Mouse (Mus musculus): Measurements from ENCODE around the gene Ubp1. TPM values are rescaled to one million over a fixed set of nuclear protein-coding genes. Genes with fewer than 3 reads are reported as not detected.

The Ubp1 gene
- total and polyA plus RNA-seq, 3 experiments = 42.0 to 73.4 (median 51.1) TPM

DNA sequence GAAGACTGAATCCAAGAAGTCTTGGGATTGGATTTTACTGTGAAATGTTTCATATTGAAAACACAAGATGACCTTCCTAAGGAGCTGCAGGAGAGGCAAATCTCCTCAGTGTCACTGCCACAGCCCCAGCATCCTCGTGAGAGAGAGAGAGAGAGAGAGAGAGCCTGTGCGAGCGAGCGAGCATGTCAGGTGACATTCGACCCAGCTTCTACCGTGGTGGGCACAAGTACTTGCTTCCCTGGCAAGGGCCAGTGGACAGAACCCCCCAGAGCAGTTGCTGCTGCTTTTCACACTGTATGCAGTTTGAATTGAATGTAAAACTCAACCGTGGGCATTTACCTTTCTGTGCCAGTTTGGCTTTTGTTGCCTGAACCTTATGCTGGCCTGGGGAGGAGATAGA is 44.7 kb downstream of the Ubp1 start:
- in situ Hi-C loops (cut with MboI; ENCODE audit: low pct_ligation_motif_present, low pct_unique_long_range_greater_than_20kb, low sequenced_read_pairs) = no loop called here
- H3K9ac ChIP-seq (ENCODE audit: insufficient read depth, low read depth) = no peak overlapping the region
- dilution Hi-C loops (cut with MboI; ENCODE audit: extremely low pct_ligation_motif_present, extremely low pct_unique_long_range_greater_than_20kb, low sequenced_read_pairs) = no loop called here
- H3K27me3 ChIP-seq (replicated peaks) = no peaks in the 10 kb centered on the region
- H3K4me3 ChIP-seq (replicated peaks in 1 of 3; ENCODE audit: low read depth in 2 of 3, low read length in 2 of 3, poor library complexity in 1 of 3) = no peak overlapping the region
- no peak for TF ChIP-seq SMC3 (IDR thresholded peaks at IDR 0.05; ENCODE audit: low read depth, low read length)
- TF ChIP-seq UBTF (IDR thresholded peaks at IDR 0.05; ENCODE audit: low read depth, low read length) = no peak
- no peak for TF ChIP-seq ZMIZ1 (IDR thresholded peaks at IDR 0.05; ENCODE audit: low read depth, low read length)
- TF ChIP-seq TBP (conservative IDR thresholded peaks at IDR 0.05; ENCODE audit: low read depth, low read length) = no peak
- TF ChIP-seq POLR2AphosphoS2 (IDR thresholded peaks at IDR 0.05; ENCODE audit: low read depth, low read length) = no peak
- no peak for TF ChIP-seq MAX (IDR thresholded peaks at IDR 0.05; ENCODE audit: low read length)
- TF ChIP-seq NELFE (IDR thresholded peaks at IDR 0.05; ENCODE audit: low read depth, low read length) = no peak
- TF ChIP-seq MYC (IDR thresholded peaks at IDR 0.05; ENCODE audit: low read depth, low read length) = no peak
- TF ChIP-seq RAD21 (IDR thresholded peaks at IDR 0.05; ENCODE audit: low read depth, low read length) = no peak
- no peak for TF ChIP-seq ELF1 (IDR thresholded peaks at IDR 0.05; ENCODE audit: low read depth, low read length)
- TF ChIP-seq USF2 (conservative IDR thresholded peaks at IDR 0.05; ENCODE audit: low read depth, low read length) = no peak
- TF ChIP-seq ZNF384 (IDR thresholded peaks at IDR 0.05; ENCODE audit: low read depth, low read length) = no peak
- no peak for TF ChIP-seq PAX5 (IDR thresholded peaks at IDR 0.05; ENCODE audit: low read length)
- no peak for TF ChIP-seq ZC3H11A (IDR thresholded peaks at IDR 0.05; ENCODE audit: low read depth, low read length)
- no peak for TF ChIP-seq USF1 (IDR thresholded peaks at IDR 0.05; ENCODE audit: low read depth, low read length)
- H3K9me3 ChIP-seq (replicated peaks; ENCODE audit: low read length) = no peaks in the 10 kb centered on the region
- no peak overlapping the region for H3K27ac ChIP-seq (ENCODE audit: insufficient read depth, low read depth)
- H3K79me2 ChIP-seq (replicated peaks; ENCODE audit: control insufficient read depth, extremely low read depth, insufficient read depth, poor library complexity, severe bottlenecking) = no peaks in the 10 kb centered on the region
- DNase-seq (ENCODE audit: extremely low read depth) = no peak
- H3K36me3 ChIP-seq (replicated peaks in 1 of 2; ENCODE audit: control insufficient read depth in 1 of 2, insufficient read depth in 1 of 2, low read length in 1 of 2) = peaks cover 71 to 95% of the 10 kb centered on the region in 2 experiments
- no peak overlapping the region for H3K4me2 ChIP-seq (ENCODE audit: insufficient read depth, low read depth, poor library complexity, severe bottlenecking)
- peaks cover 2 to 10% of the 10 kb centered on the region in 2 experiments; a peak in 3 of 4 replicates for H3K4me1 ChIP-seq (ENCODE audit: control insufficient read depth in 1 of 2, insufficient read depth in 2 of 2)

DNA sequence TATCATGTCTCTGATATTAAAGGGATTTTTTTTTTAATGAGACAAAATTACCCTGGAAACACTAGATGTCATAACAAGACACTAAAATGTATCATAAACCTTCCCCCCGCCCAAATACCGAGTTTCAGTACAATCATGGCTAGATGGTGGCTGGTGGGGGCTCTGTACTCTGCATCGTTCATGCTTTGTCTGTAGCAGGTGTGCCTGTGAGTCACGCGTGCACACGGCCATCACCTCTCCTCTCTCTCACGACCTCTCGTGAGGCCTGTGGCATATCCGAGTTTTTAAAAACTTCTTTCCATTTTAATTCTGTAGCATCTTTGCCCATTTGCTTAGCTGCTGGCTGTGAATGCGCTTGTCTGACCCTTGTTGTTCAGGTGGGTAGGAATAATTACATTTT is 45.5 kb downstream of the Ubp1 start:
- Histone ChIP-seq H3K36me3 (replicated peaks in 1 of 2; ENCODE audit: control insufficient read depth in 1 of 2, insufficient read depth in 1 of 2, low read length in 1 of 2) (peaks cover 62 to 93% of the 10 kb centered on the region in 2 experiments), H3K4me1 (ENCODE audit: control insufficient read depth in 1 of 2, insufficient read depth in 2 of 2) (peaks cover 2 to 10% of the 10 kb centered on the region in 2 experiments; a peak in 3 of 4 replicates)
- in situ Hi-C loops (cut with MboI; ENCODE audit: low pct_ligation_motif_present, low pct_unique_long_range_greater_than_20kb, low sequenced_read_pairs) = no loop called here

More for the DNA sequence above, 45.5 kb downstream of the Ubp1 start:
- Histone ChIP-seq H3K9ac (ENCODE audit: insufficient read depth, low read depth) (no peak overlapping the region), H3K4me3 (replicated peaks in 1 of 3; ENCODE audit: low read depth in 2 of 3, low read length in 2 of 3, poor library complexity in 1 of 3) (no peak overlapping the region), H3K27ac (ENCODE audit: insufficient read depth, low read depth) (no peak overlapping the region), H3K4me2 (ENCODE audit: insufficient read depth, low read depth, poor library complexity, severe bottlenecking) (no peak overlapping the region), H3K9me3 (replicated peaks; ENCODE audit: low read length) (no peaks in the 10 kb centered on the region), H3K27me3 (replicated peaks) (no peaks in the 10 kb centered on the region), H3K79me2 (replicated peaks; ENCODE audit: control insufficient read depth, extremely low read depth, insufficient read depth, poor library complexity, severe bottlenecking) (no peaks in the 10 kb centered on the region)
- no peak for DNase-seq (ENCODE audit: extremely low read depth)
- dilution Hi-C loops (cut with MboI; ENCODE audit: extremely low pct_ligation_motif_present, extremely low pct_unique_long_range_greater_than_20kb, low sequenced_read_pairs) = no loop called here
- TF ChIP-seq JUND (conservative IDR thresholded peaks at IDR 0.05; ENCODE audit: low read depth, low read length) = no peak
- no peak for TF ChIP-seq RCOR1 (conservative IDR thresholded peaks at IDR 0.05; ENCODE audit: low read depth, low read length)
- TF ChIP-seq MYC (IDR thresholded peaks at IDR 0.05; ENCODE audit: low read depth, low read length) = no peak
- TF ChIP-seq CHD1 (IDR thresholded peaks at IDR 0.05; ENCODE audit: low read depth, low read length) = no peak
- TF ChIP-seq MAZ (IDR thresholded peaks at IDR 0.05; ENCODE audit: low read depth, low read length) = no peak

Measured in CH12.LX (cell line).